Mouse (Mus musculus): ENCODE measurements around the gene Tjp2.
"Not testable (repeated sequence)": the region's sequence is repeated elsewhere in the genome, so short reads cannot be mapped to it uniquely, and the experiment has no call there.

Gene Tjp2

GRCm38 (mm10) chr19:24120811-24121210 lies 104.0 kb downstream of the Tjp2 start:
- DNase-seq: no peak

GRCm38 (mm10) chr19:24118775-24119174 lies 106.1 kb downstream of the Tjp2 start:
- DNase-seq: no peak

GRCm38 (mm10) chr19:24111581-24111980 lies 113.2 kb downstream of the Tjp2 start:
- no peak for DNase-seq

- DNase-seq: no peak
These were observed 117.1 kb downstream of the Tjp2 start for GRCm38 (mm10) chr19:24107707-24108106.

GRCm38 (mm10) chr19:24103802-24104201 lies 121.0 kb downstream of the Tjp2 start:
- no peak for DNase-seq

GRCm38 (mm10) chr19:24102562-24103126 lies 122.2 kb downstream of the Tjp2 start:
- DNase-seq: no peak

GRCm38 (mm10) chr19:24101183-24101582 lies 123.6 kb downstream of the Tjp2 start:
- DNase-seq: no peak

- no peak for DNase-seq
These were observed 126.1 kb downstream of the Tjp2 start for GRCm38 (mm10) chr19:24098691-24099090.

- no peak for DNase-seq
These were observed 127.0 kb downstream of the Tjp2 start for GRCm38 (mm10) chr19:24097666-24098455.

GRCm38 (mm10) chr19:24092060-24092459 lies 132.8 kb downstream of the Tjp2 start:
- DNase-seq: not testable (repeated sequence)

- no peak for DNase-seq
These were observed 134.5 kb downstream of the Tjp2 start for GRCm38 (mm10) chr19:24090366-24090765.

- no peak for DNase-seq
These were observed 139.5 kb downstream of the Tjp2 start for GRCm38 (mm10) chr19:24085306-24085705.

- DNase-seq: no peak
These were observed 144.3 kb downstream of the Tjp2 start for GRCm38 (mm10) chr19:24080417-24081080.

GRCm38 (mm10) chr19:24077658-24078057 lies 147.2 kb downstream of the Tjp2 start:
- no peak for DNase-seq

- DNase-seq: no peak
These were observed 148.3 kb downstream of the Tjp2 start for GRCm38 (mm10) chr19:24076536-24076935.

- DNase-seq: no peak
These were observed 148.9 kb downstream of the Tjp2 start for GRCm38 (mm10) chr19:24075927-24076326.

- no peak for DNase-seq
These were observed 151.7 kb downstream of the Tjp2 start for GRCm38 (mm10) chr19:24073155-24073554.

- DNase-seq: no peak
These were observed 160.4 kb downstream of the Tjp2 start for GRCm38 (mm10) chr19:24064348-24064895.

- DNase-seq: no peak
These were observed 161.2 kb downstream of the Tjp2 start for GRCm38 (mm10) chr19:24063585-24063984.

- DNase-seq: no peak
These were observed 166.0 kb downstream of the Tjp2 start for GRCm38 (mm10) chr19:24058851-24059250.

GRCm38 (mm10) chr19:24058021-24058420 lies 166.8 kb downstream of the Tjp2 start:
- DNase-seq: no peak

GRCm38 (mm10) chr19:24056880-24057279 lies 167.9 kb downstream of the Tjp2 start:
- no peak for DNase-seq

- DNase-seq: no peak
These were observed 169.9 kb downstream of the Tjp2 start for GRCm38 (mm10) chr19:24054904-24055303.

- no peak for DNase-seq
These were observed 170.6 kb downstream of the Tjp2 start for GRCm38 (mm10) chr19:24054265-24054664.

Measured in cerebellum, adult 9-11 months (tissue).